Mouse (Mus musculus): ENCODE measurements around the gene G430095P16Rik. TPM values are rescaled to one million over a fixed set of nuclear protein-coding genes. Genes with fewer than 3 reads are reported as not detected.

The G430095P16Rik gene
- polyA plus RNA-seq, 1 experiment from 2014 or later = 10.0 TPM

DNA sequence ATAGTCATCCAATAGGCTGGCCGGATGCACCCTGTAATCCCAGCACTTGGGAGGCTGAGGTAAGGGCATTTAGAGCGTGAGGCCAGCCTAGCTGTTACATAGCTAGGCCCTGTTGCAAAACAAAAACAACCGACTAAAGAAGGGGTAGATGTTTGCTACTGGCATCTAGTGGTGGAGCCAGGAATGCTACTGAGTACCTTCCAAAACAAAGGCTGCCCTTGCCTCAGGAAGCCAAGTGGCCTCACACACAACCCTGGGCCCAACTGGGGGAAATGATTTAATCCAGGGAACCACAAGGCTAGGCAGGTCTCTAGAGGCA, 3.1 kb downstream of the G430095P16Rik start:
- 25% methylated on average over 3 of the region's 3 CpGs for WGBS (ENCODE audit: insufficient replicate concordance)
- peak overlapping the region; percentile 64; the same call in 1 of the 2 replicates for H3K4me3 ChIP-seq (replicated peaks)
- DNase-seq (no peak), ATAC-seq (ENCODE audit: low read depth) (no peak)
- no peaks in the 10 kb centered on the region for H3K9me3 ChIP-seq (replicated peaks)
- H3K27me3 ChIP-seq = no peaks in the 10 kb centered on the region
- peak overlapping the region; percentile 84 for H3K4me2 ChIP-seq
- H3K27ac ChIP-seq = peak overlapping the region; percentile 99
- H3K9ac ChIP-seq = peak overlapping the region; percentile 83
- peaks cover 22% of the 10 kb centered on the region for H3K36me3 ChIP-seq
- peaks cover 100% of the 10 kb centered on the region for H3K4me1 ChIP-seq (replicated peaks)

DNA sequence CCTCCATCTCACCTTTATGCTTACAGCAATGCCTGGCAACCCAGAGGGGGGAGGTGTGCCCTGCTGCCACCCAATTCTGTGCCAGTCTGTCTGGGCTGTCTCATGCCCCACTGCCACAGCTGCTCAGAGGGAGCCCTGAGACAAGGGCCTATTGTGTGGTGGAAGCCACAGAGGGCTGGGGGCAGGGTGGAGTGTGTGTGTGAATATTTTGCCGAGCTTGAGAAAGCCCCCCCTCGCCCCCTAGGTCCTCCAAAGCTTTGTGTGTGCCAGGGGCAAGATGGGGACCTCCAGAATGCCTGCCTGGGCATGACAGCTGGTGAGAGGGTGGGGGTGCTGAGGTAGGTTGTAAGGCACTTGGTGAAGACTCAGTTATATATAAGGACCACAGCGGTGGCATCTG, 5.7 kb downstream of the G430095P16Rik start:
- no peaks in the 10 kb centered on the region; the same call in 1 of the 2 replicates for H3K27me3 ChIP-seq
- WGBS (ENCODE audit: insufficient replicate concordance) = 73% methylated on average over 3 of the region's 3 CpGs
- peaks cover 100% of the 10 kb centered on the region for H3K4me1 ChIP-seq (replicated peaks)
- DNase-seq (no peak), ATAC-seq (ENCODE audit: low read depth) (no peak)
- H3K27ac ChIP-seq = peak overlapping the region; percentile 99
- peak overlapping the region; percentile 83 for H3K9ac ChIP-seq
- H3K9me3 ChIP-seq (replicated peaks) = no peaks in the 10 kb centered on the region
- H3K4me3 ChIP-seq (replicated peaks) = no peak overlapping the region
- peaks cover 18% of the 10 kb centered on the region for H3K36me3 ChIP-seq
- H3K4me2 ChIP-seq = no peak overlapping the region

- H3K4me1 ChIP-seq (replicated peaks) = peaks cover 99% of the 10 kb centered on the region
- H3K4me3 ChIP-seq (replicated peaks) = peak overlapping the region; percentile 36
- peak overlapping the region; percentile 99 for H3K27ac ChIP-seq
- peak overlapping the region; percentile 83 for H3K9ac ChIP-seq
- peaks cover 9% of the 10 kb centered on the region; the same call in 1 of the 2 replicates for H3K27me3 ChIP-seq
- no peaks in the 10 kb centered on the region for H3K9me3 ChIP-seq (replicated peaks)
- DNase-seq (no peak), ATAC-seq (ENCODE audit: low read depth) (no peak)
- 87% methylated on average over 16 of the region's 16 CpGs for WGBS (ENCODE audit: insufficient replicate concordance)
- peaks cover 18% of the 10 kb centered on the region for H3K36me3 ChIP-seq
- H3K4me2 ChIP-seq = peak overlapping the region; percentile 74
Measured at GRCm38 (mm10) chr8:84729921-84730362, 7.1 kb downstream of the G430095P16Rik start.

DNA sequence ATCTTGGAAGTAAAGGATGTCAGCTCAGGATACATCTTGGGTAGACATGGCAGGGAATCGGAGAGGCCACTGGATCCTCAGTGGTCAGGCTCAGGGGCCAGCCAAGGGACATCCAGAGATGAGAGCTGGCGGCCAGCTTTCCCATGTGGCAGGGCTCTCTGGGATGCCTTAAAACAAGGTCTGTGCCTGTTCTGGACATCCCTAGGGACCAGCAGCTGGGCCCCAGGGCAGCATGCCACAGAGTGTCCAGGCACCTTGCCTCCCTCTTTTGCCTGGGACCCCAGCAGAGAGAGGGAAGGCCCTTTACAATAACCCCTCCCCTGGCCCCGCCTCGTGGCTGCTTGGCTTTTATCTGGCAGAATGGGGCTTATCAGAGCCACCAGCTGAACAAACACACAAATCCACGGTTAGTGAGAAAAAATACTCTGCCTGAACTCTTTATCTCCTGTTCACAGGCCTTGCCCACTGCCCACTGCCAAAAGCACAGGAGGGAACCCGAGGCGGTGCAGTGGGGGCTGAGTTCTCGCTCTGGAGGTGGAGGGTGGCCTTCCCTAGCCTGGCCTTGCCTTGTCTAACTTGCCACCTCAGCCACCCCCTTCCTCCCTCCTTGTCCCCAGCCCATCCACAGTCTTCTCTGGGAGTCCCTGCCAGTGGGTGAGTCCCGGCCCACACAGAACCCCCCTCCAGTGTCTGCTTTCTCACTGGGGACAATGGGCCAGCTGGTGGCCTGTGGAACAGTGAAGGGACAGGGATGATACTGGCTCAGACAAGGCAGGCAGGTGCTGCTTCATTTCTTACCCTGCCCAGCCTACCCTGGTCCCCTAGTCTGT, 7.9 kb downstream of the G430095P16Rik start:
- ATAC-seq (ENCODE audit: low read depth) = peak; percentile 92
- Histone ChIP-seq H3K27me3 (peaks cover 17% of the 10 kb centered on the region), H3K4me1 (replicated peaks) (peaks cover 98% of the 10 kb centered on the region), H3K4me3 (replicated peaks) (peak overlapping the region; percentile 36), H3K36me3 (peaks cover 15% of the 10 kb centered on the region), H3K9ac (peak overlapping the region; percentile 83), H3K27ac (peak overlapping the region; percentile 99), H3K9me3 (replicated peaks) (no peaks in the 10 kb centered on the region), H3K4me2 (peak overlapping the region; percentile 74)
- 10% methylated on average over 9 of the region's 9 CpGs for WGBS (ENCODE audit: insufficient replicate concordance)
- DNase-seq = peak; percentile 94

- WGBS (ENCODE audit: insufficient replicate concordance) = 56% methylated on average over 11 of the region's 11 CpGs
- DNase-seq = no peak
- H3K4me1 ChIP-seq (replicated peaks) = peaks cover 98% of the 10 kb centered on the region
- H3K27ac ChIP-seq = peak overlapping the region; percentile 99
- no peaks in the 10 kb centered on the region for H3K9me3 ChIP-seq (replicated peaks)
- H3K27me3 ChIP-seq = peaks cover 24% of the 10 kb centered on the region
- peak overlapping the region; percentile 83 for H3K9ac ChIP-seq
- peak overlapping the region; percentile 36 for H3K4me3 ChIP-seq (replicated peaks)
- ATAC-seq (ENCODE audit: low read depth) = no peak
- H3K4me2 ChIP-seq = peak overlapping the region; percentile 74
- peaks cover 9% of the 10 kb centered on the region; the same call in 1 of the 2 replicates for H3K36me3 ChIP-seq
Measured at GRCm38 (mm10) chr8:84731371-84732177, 8.8 kb downstream of the G430095P16Rik start.

DNA sequence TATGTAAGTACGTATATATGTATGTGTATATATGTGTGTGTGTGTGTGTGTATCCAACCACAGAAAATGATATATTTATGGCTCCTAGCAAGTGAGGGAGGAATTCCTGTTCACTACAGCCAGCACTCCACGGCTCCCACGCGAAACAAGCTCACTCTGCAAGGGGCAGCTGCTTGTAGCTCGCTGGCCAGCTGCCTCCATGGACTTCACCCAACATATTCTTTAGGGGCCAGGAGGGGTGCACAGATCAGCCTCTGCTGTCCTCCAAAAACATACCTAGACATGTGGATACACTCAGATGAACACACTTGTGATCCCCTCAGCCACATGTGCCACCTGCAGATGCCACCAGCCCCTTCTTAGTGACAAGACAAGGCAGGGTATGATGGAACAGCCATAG, 9.7 kb downstream of the G430095P16Rik start:
- Histone ChIP-seq H3K9ac (peak overlapping the region; percentile 83), H3K4me1 (replicated peaks) (peaks cover 96% of the 10 kb centered on the region), H3K9me3 (replicated peaks) (no peaks in the 10 kb centered on the region), H3K36me3 (0 out of 2 replicates have a peak, but pooled peaks cover under 1% of the 10 kb centered on the region), H3K27me3 (peaks cover 31% of the 10 kb centered on the region), H3K27ac (peak overlapping the region; percentile 99), H3K4me2 (no peak overlapping the region), H3K4me3 (replicated peaks) (no peak overlapping the region)
- 81% methylated on average over 5 of the region's 5 CpGs for WGBS (ENCODE audit: insufficient replicate concordance)
- no peak for DNase-seq
- no peak for ATAC-seq (ENCODE audit: low read depth)

GRCm38 (mm10) chr8:84732996-84733395, 10.2 kb downstream of the G430095P16Rik start:
- Histone ChIP-seq H3K4me1 (replicated peaks) (peaks cover 96% of the 10 kb centered on the region), H3K36me3 (no peaks in the 10 kb centered on the region), H3K27me3 (peaks cover 34% of the 10 kb centered on the region), H3K9ac (no peak overlapping the region; the same call in 1 of the 2 replicates), H3K4me3 (replicated peaks) (no peak overlapping the region), H3K9me3 (replicated peaks) (no peaks in the 10 kb centered on the region), H3K27ac (peak overlapping the region; percentile 99), H3K4me2 (no peak overlapping the region)
- ATAC-seq (ENCODE audit: low read depth) = no peak
- no peak for DNase-seq
- 66% methylated on average over 6 of the region's 6 CpGs for WGBS (ENCODE audit: insufficient replicate concordance)

DNA sequence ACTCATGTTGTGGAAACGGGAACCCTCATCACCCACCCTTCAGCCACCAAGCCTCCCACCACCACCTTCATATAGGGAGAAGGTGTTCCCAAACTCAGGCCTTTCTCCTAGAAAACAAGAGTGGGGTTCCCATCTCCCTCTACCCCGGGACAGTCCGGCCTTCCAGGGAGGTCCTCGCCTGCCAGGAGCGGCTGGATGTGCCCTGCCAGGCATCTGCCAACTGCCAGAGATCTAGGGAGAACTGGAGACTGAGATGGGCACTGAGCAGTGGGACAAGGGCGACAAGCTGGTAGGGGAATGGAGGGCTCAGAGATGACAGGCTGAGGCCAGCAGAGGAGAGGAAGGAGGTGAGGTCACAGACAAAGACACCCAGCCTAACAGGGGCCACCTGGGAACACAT, 11.2 kb downstream of the G430095P16Rik start:
- H3K9ac ChIP-seq = peak overlapping the region; percentile 30; the same call in 1 of the 2 replicates
- H3K4me3 ChIP-seq (replicated peaks) = no peak overlapping the region

DNA sequence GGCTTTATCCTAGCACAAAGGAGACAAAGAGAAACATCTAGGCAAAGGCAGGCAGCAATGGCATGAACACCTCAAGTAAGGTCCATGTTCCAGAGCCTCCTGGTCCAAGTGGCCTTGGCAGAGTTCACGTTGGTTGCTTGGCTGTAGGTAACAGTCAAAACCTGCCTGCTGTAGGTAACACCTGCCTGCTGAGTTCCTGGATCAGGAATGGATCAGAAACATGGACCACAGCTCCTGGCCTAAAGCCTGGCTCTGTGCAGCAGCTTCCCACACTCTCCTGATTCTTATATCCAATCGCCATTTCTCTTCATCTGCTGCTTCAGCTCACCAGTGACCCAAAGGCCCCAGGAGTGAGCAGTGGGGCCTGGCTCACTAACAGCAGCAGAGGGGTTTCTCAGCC, 11.9 kb downstream of the G430095P16Rik start:
- peak overlapping the region; percentile 99 for H3K27ac ChIP-seq
- H3K4me2 ChIP-seq = no peak overlapping the region
- peaks cover 94% of the 10 kb centered on the region for H3K4me1 ChIP-seq (replicated peaks)
- 80% methylated on average over 2 of the region's 2 CpGs for WGBS (ENCODE audit: insufficient replicate concordance)
- no peak overlapping the region for H3K4me3 ChIP-seq (replicated peaks)
- H3K9ac ChIP-seq = peak overlapping the region; percentile 30; the same call in 1 of the 2 replicates
- no peak for ATAC-seq (ENCODE audit: low read depth)
- H3K27me3 ChIP-seq = peaks cover 51% of the 10 kb centered on the region
- no peaks in the 10 kb centered on the region for H3K9me3 ChIP-seq (replicated peaks)
- no peaks in the 10 kb centered on the region for H3K36me3 ChIP-seq
- no peak for DNase-seq

More for the DNA sequence above, 11.2 kb downstream of the G430095P16Rik start:
- H3K27ac ChIP-seq = peak overlapping the region; percentile 99
- H3K4me2 ChIP-seq = no peak overlapping the region
- ATAC-seq (ENCODE audit: low read depth) (no peak), DNase-seq (no peak)
- H3K36me3 ChIP-seq = no peaks in the 10 kb centered on the region
- no peaks in the 10 kb centered on the region for H3K9me3 ChIP-seq (replicated peaks)
- WGBS (ENCODE audit: insufficient replicate concordance) = 85% methylated on average over 6 of the region's 6 CpGs
- H3K4me1 ChIP-seq (replicated peaks) = peaks cover 96% of the 10 kb centered on the region
- H3K27me3 ChIP-seq = peaks cover 44% of the 10 kb centered on the region

DNA sequence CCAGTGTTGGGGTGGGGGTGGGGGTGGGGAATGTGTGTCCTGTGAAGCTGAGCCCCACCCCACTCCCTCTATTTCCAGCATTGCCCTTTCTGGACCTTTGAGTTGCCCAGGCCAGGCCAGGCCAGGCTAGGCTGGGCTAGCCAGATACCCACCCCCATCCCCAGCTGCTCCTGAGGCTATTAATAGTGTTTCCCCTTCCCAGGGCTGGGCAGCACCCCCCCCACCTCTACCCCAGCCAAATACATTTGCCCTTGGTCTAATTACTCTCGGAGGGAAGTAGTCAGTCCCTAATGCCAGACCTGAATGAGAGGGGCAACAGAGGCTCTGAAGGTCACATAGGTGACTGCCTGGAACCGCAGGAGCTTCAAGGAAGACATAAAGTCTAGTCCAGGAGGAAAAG, 12.8 kb downstream of the G430095P16Rik start:
- Histone ChIP-seq H3K9ac (peak overlapping the region; percentile 10; the same call in 1 of the 2 replicates), H3K4me1 (replicated peaks) (peaks cover 90% of the 10 kb centered on the region), H3K4me2 (no peak overlapping the region), H3K27ac (peak overlapping the region; percentile 55), H3K27me3 (peaks cover 60% of the 10 kb centered on the region), H3K36me3 (no peaks in the 10 kb centered on the region), H3K4me3 (replicated peaks) (no peak overlapping the region), H3K9me3 (replicated peaks) (no peaks in the 10 kb centered on the region)
- no peak for DNase-seq
- 63% methylated on average over 2 of the region's 2 CpGs for WGBS (ENCODE audit: insufficient replicate concordance)
- ATAC-seq (ENCODE audit: low read depth) = no peak

GRCm38 (mm10) chr8:84736521-84736920, 13.7 kb downstream of the G430095P16Rik start:
- H3K36me3 ChIP-seq = no peaks in the 10 kb centered on the region
- 96% methylated on average over 4 of the region's 4 CpGs for WGBS (ENCODE audit: insufficient replicate concordance)
- no peaks in the 10 kb centered on the region for H3K9me3 ChIP-seq (replicated peaks)
- DNase-seq (no peak), ATAC-seq (ENCODE audit: low read depth) (no peak)
- H3K4me2 ChIP-seq = no peak overlapping the region
- peak overlapping the region; percentile 55; the same call in 1 of the 2 replicates for H3K27ac ChIP-seq
- H3K9ac ChIP-seq = 0 out of 2 replicates have a peak overlapping the region, but pooled peaks have one; percentile 4
- no peak overlapping the region for H3K4me3 ChIP-seq (replicated peaks)
- peaks cover 90% of the 10 kb centered on the region for H3K4me1 ChIP-seq (replicated peaks)
- H3K27me3 ChIP-seq = peaks cover 69% of the 10 kb centered on the region
